Mouse (Mus musculus) large intestine, adult 2 months (tissue): ENCODE data around the gene Ptgfrn. TPM values are rescaled to one million over a fixed set of nuclear protein-coding genes. Genes with fewer than 3 reads are reported as not detected.

Experiments
- DNase-seq: peaks from one replicate; pipeline ENCODE4 v3.0.0-alpha.2; 2012; ENCODE audit warnings: low read depth, low spot score
- WGBS: fragments of 180-500 bp; shearing (Covaris S2); methylation state at CpG from one replicate; pipeline ENCODE4 v1.1.7; 2018; 5-methylcytosine and 5-hydroxymethylcytosine counted together
- polyA plus RNA-seq: library from polyadenylated mRNA; depleted of rRNA; stranded (reverse); fragments of >200 nt; gene quantifications from 2 replicates; pipeline ENCODE4 v1.2.3, GENCODE M21; 2012

The Ptgfrn gene
- polyA plus RNA-seq, 1 experiment, result 24.1 TPM

GRCm38 (mm10) chr3:101092202-101092601 lies 17.9 kb downstream of the Ptgfrn start:
- DNase-seq, result no peak
- 93% methylated on average over 13 of the region's 13 CpGs for WGBS

- WGBS, result 76% methylated on average over 7 of the region's 7 CpGs
- DNase-seq, result no peak
Measured at GRCm38 (mm10) chr3:101086584-101087445, 23.3 kb downstream of the Ptgfrn start.

GRCm38 (mm10) chr3:101080925-101081324 lies 29.2 kb downstream of the Ptgfrn start:
- no peak for DNase-seq
- WGBS, result 93% methylated on average over 4 of the region's 4 CpGs

GRCm38 (mm10) chr3:101078344-101078743 lies 31.7 kb downstream of the Ptgfrn start:
- DNase-seq, result no peak
- WGBS, result 78% methylated on average over 1 of the region's 1 CpGs

- no peak for DNase-seq
- 53% methylated on average over 6 of the region's 6 CpGs for WGBS
Measured at GRCm38 (mm10) chr3:101077710-101078100, 32.4 kb downstream of the Ptgfrn start.

GRCm38 (mm10) chr3:101076966-101077709 lies 32.9 kb downstream of the Ptgfrn start:
- WGBS, result 93% methylated on average over 25 of the region's 25 CpGs

GRCm38 (mm10) chr3:101075866-101076265 lies 34.2 kb downstream of the Ptgfrn start:
- no peak for DNase-seq
- WGBS, result 36% methylated on average over 3 of the region's 3 CpGs

More at GRCm38 (mm10) chr3:101076966-101077709, 32.9 kb downstream of the Ptgfrn start:
- DNase-seq, result no peak

GRCm38 (mm10) chr3:101073384-101073783 lies 36.7 kb downstream of the Ptgfrn start:
- 40% methylated on average over 9 of the region's 9 CpGs for WGBS

GRCm38 (mm10) chr3:101072506-101073215 lies 37.4 kb downstream of the Ptgfrn start:
- WGBS, result 82% methylated on average over 15 of the region's 15 CpGs
- DNase-seq, result no peak

More at GRCm38 (mm10) chr3:101073384-101073783, 36.7 kb downstream of the Ptgfrn start:
- no peak for DNase-seq

- DNase-seq, result no peak
Measured at GRCm38 (mm10) chr3:101071576-101071975, 38.5 kb downstream of the Ptgfrn start.

GRCm38 (mm10) chr3:101070796-101071235 lies 39.3 kb downstream of the Ptgfrn start:
- WGBS, result 66% methylated on average over 6 of the region's 6 CpGs
- no peak for DNase-seq

GRCm38 (mm10) chr3:101070230-101070795 lies 39.8 kb downstream of the Ptgfrn start:
- WGBS, result 32% methylated on average over 10 of the region's 10 CpGs
- DNase-seq, result peak; percentile 58

- 53% methylated on average over 5 of the region's 5 CpGs for WGBS
- no peak for DNase-seq
Measured at GRCm38 (mm10) chr3:101068701-101069100, 41.4 kb downstream of the Ptgfrn start.

- 20% methylated on average over 6 of the region's 6 CpGs for WGBS
- DNase-seq, result peak; percentile 81
Measured at GRCm38 (mm10) chr3:101066175-101066574, 43.9 kb downstream of the Ptgfrn start.

- no peak for DNase-seq
- WGBS, result 84% methylated on average over 7 of the region's 7 CpGs
Measured at GRCm38 (mm10) chr3:101061865-101062585, 48.1 kb downstream of the Ptgfrn start.

GRCm38 (mm10) chr3:101059214-101059613 lies 50.9 kb downstream of the Ptgfrn start:
- no peak for DNase-seq
- 38% methylated on average over 4 of the region's 4 CpGs for WGBS

- WGBS, result 89% methylated on average over 2 of the region's 2 CpGs
- DNase-seq, result no peak
Measured at GRCm38 (mm10) chr3:101058203-101058602, 51.9 kb downstream of the Ptgfrn start.

- WGBS, result 65% methylated on average over 8 of the region's 8 CpGs
Measured at GRCm38 (mm10) chr3:101055216-101055615, 54.9 kb downstream of the Ptgfrn start.

GRCm38 (mm10) chr3:101051601-101052000 lies 58.5 kb downstream of the Ptgfrn start:
- DNase-seq, result no peak
- WGBS, result 78% methylated on average over 4 of the region's 4 CpGs

More at GRCm38 (mm10) chr3:101055216-101055615, 54.9 kb downstream of the Ptgfrn start:
- no peak for DNase-seq
